Mouse (Mus musculus): ENCODE data around the gene Polr2i.
"Not testable (repeated sequence)": the region's sequence is repeated elsewhere in the genome, so short reads cannot be mapped to it uniquely, and the experiment has no call there.

The Polr2i gene

GRCm38 (mm10) chr7:30204380-30204779 lies 27.4 kb upstream of the Polr2i start:
- DNase-seq (ENCODE audit: low read depth, low spot score): no peak

GRCm38 (mm10) chr7:30205383-30205782 lies 26.4 kb upstream of the Polr2i start:
- peak; percentile 54 for DNase-seq (ENCODE audit: low read depth, low spot score)

GRCm38 (mm10) chr7:30206364-30206763 lies 25.4 kb upstream of the Polr2i start:
- DNase-seq (ENCODE audit: low read depth, low spot score): not testable (repeated sequence)

- DNase-seq (ENCODE audit: low read depth, low spot score): no peak
These were observed 20.7 kb upstream of the Polr2i start for GRCm38 (mm10) chr7:30211025-30211424.

GRCm38 (mm10) chr7:30213881-30214280 lies 17.9 kb upstream of the Polr2i start:
- no peak for DNase-seq (ENCODE audit: low read depth, low spot score)

- no peak for DNase-seq (ENCODE audit: low read depth, low spot score)
These were observed 15.9 kb upstream of the Polr2i start for GRCm38 (mm10) chr7:30215875-30216274.

GRCm38 (mm10) chr7:30216723-30217151 lies 15.0 kb upstream of the Polr2i start:
- DNase-seq (ENCODE audit: low read depth, low spot score): peak; percentile 87

- DNase-seq (ENCODE audit: low read depth, low spot score): no peak
These were observed 14.5 kb upstream of the Polr2i start for GRCm38 (mm10) chr7:30217277-30217676.

- peak; percentile 61 for DNase-seq (ENCODE audit: low read depth, low spot score)
These were observed 12.3 kb upstream of the Polr2i start for GRCm38 (mm10) chr7:30219293-30220007.

- DNase-seq (ENCODE audit: low read depth, low spot score): no peak
These were observed 11.8 kb upstream of the Polr2i start for GRCm38 (mm10) chr7:30220008-30220356.

GRCm38 (mm10) chr7:30221433-30221832 lies 10.3 kb upstream of the Polr2i start:
- DNase-seq (ENCODE audit: low read depth, low spot score): no peak

- no peak for DNase-seq (ENCODE audit: low read depth, low spot score)
These were observed 9.5 kb upstream of the Polr2i start for GRCm38 (mm10) chr7:30222205-30222604.

GRCm38 (mm10) chr7:30224206-30224605 lies 7.5 kb upstream of the Polr2i start:
- DNase-seq (ENCODE audit: low read depth, low spot score): no peak

GRCm38 (mm10) chr7:30231328-30231668 lies 450 bp upstream of the Polr2i start:
- DNase-seq (ENCODE audit: low read depth, low spot score): no peak

- DNase-seq (ENCODE audit: low read depth, low spot score): peak; percentile 39
These were observed 942 bp downstream of the Polr2i start for GRCm38 (mm10) chr7:30232631-30233148.

GRCm38 (mm10) chr7:30233387-30233786 lies 1.6 kb downstream of the Polr2i start:
- DNase-seq (ENCODE audit: low read depth, low spot score): no peak

- DNase-seq (ENCODE audit: low read depth, low spot score): no peak
These were observed 2.6 kb downstream of the Polr2i start for GRCm38 (mm10) chr7:30234276-30234858.

GRCm38 (mm10) chr7:30235091-30235490 lies 3.3 kb downstream of the Polr2i start:
- DNase-seq (ENCODE audit: low read depth, low spot score): no peak

- no peak for DNase-seq (ENCODE audit: low read depth, low spot score)
These were observed 3.9 kb downstream of the Polr2i start, which contains the start of gene Ovol3 for GRCm38 (mm10) chr7:30235625-30236024. Gene Ovol3 (minus strand): TSS chr7:30235725.

GRCm38 (mm10) chr7:30237374-30237773 lies 5.6 kb downstream of the Polr2i start:
- DNase-seq (ENCODE audit: low read depth, low spot score): not testable (repeated sequence)

- DNase-seq (ENCODE audit: low read depth, low spot score): no peak
These were observed 20.5 kb downstream of the Polr2i start for GRCm38 (mm10) chr7:30251956-30252954.

- DNase-seq (ENCODE audit: low read depth, low spot score): no peak
These were observed 33.3 kb downstream of the Polr2i start for GRCm38 (mm10) chr7:30265041-30265440.

Measured in retina, postnatal 7 days (tissue).